13 mouse cellular contexts compared by ENCODE assay signal in genomic region chr10:77158948-77159347, GRCm38 (mm10). TPM values are rescaled to one million over a fixed set of nuclear protein-coding genes. Genes with fewer than 3 reads are reported as not detected.
A peak's percentile ranks its signal among the peaks of the same experiment; 100 is the strongest.
DNase-seq lines count a peak whose midpoint lies in the region; ATAC-seq lines count a peak whose summit lies in the region.
"Had no signal": no experiment of that assay in that cellular context is flagged by ENCODE, and none has a peak within 500 bp of the region (broad histone marks: within the 10 kb centered on the region; RNA-seq: fewer than 3 reads in every experiment).

No protein-coding gene starts in this region.

- ATAC-seq in heart, embryonic 15.5 days (replicated peaks; ENCODE audit: insufficient number of reproducible peaks, insufficient read depth, low FRiP score, low read depth): peak; percentile 33; the same call in 1 of the 2 replicates

- peak overlapping the region; percentile 40 for H3K4me2 ChIP-seq in heart, embryonic 15.5 days
- H3K4me2 ChIP-seq: neural tube, embryonic 13.5 days had no signal

- 14% methylated on average over 3 of the region's 3 CpGs for WGBS in heart, embryonic 15.5 days

- intact Hi-C loops in heart, postnatal 10 days (cut with DNase I): no loop called here
- intact Hi-C loops in gastrocnemius, postnatal 14 days (cut with DNase I; ENCODE audit: low total_unique reads): no loop called here

- no peak for DNase-seq in heart, postnatal 10 days
- DNase-seq in 3T3-L1 (ENCODE audit: low read depth, low spot score) (peak; percentile 60), NIH3T3 (ENCODE audit: low read depth) (peak; percentile 89), liver (peak; percentile 60)
- DNase-seq in ovary, postnatal 10 days (ENCODE audit: low spot score): no peak
- no peak for DNase-seq in spleen, postnatal 4 days (ENCODE audit: low spot score in 2 of 2)
- no peak for DNase-seq in gastrocnemius, postnatal 14 days
- DNase-seq: cerebellum, adult 11-12 months; right cerebral cortex, postnatal 14 days; thymus, adult 18-20 months had no signal

- H3K4me1 ChIP-seq in heart, embryonic 15.5 days (replicated peaks): peaks cover 70% of the 10 kb centered on the region

- H3K9me3 ChIP-seq in heart, embryonic 15.5 days (replicated peaks): no peaks in the 10 kb centered on the region
- H3K9me3 ChIP-seq: neural tube, embryonic 13.5 days had no signal

- no peak overlapping the region for H3K9ac ChIP-seq in heart, embryonic 15.5 days
- H3K9ac ChIP-seq: neural tube, embryonic 13.5 days had no signal

- no peaks in the 10 kb centered on the region for H3K36me3 ChIP-seq in heart, embryonic 15.5 days
- H3K36me3 ChIP-seq: neural tube, embryonic 13.5 days had no signal

- no peaks in the 10 kb centered on the region for H3K27me3 ChIP-seq in heart, embryonic 15.5 days
- H3K27me3 ChIP-seq: neural tube, embryonic 13.5 days had no signal

- peak overlapping the region; percentile 72 for H3K27ac ChIP-seq in heart, embryonic 15.5 days
- H3K27ac ChIP-seq: macrophage; neural tube, embryonic 13.5 days had no signal

- H3K4me3 ChIP-seq in heart, embryonic 15.5 days: no peak overlapping the region
- H3K4me3 ChIP-seq: neural tube, embryonic 13.5 days had no signal

RNA-seq across cellular contexts. Expression of gene Col18a1, which starts 7.4 kb away (rescaled TPM):
- 108 and 136 TPM in 2 replicates for polyA plus RNA-seq in heart, embryonic 15.5 days (2015; fragmentation: Nextera tagmentation; extraction: Ambion mirVana)
- 10 to 100 TPM; 49.9 to 53.2 TPM for total RNA-seq in heart, postnatal 10 days (2021)
- 10 to 100 TPM; 20.2 to 24.5 TPM for total RNA-seq in gastrocnemius, postnatal 14 days (2021)

Comparison
In these comparisons a context has a peak if more than half of its experiments do, and no peak if none do; other contexts are left out.
1. DNase-seq: peak in 3T3-L1 (single experiment), NIH3T3 (single experiment) and liver (single experiment); none in heart, postnatal 10 days (0 of 2), ovary, postnatal 10 days (single experiment), spleen, postnatal 4 days (0 of 2) and gastrocnemius, postnatal 14 days (single experiment).